Mouse (Mus musculus): Measurements from ENCODE around the gene Ckb. TPM values are rescaled to one million over a fixed set of nuclear protein-coding genes. Genes with fewer than 3 reads are reported as not detected.

Gene Ckb
- polyA plus RNA-seq, 2 experiments: 26.1 to 26.5 TPM

GRCm38 (mm10) chr12:111660628-111661027, 11.5 kb downstream of the Ckb start:
- ATAC-seq (ENCODE audit: insufficient read depth): no peak
- H3K4me1 ChIP-seq (replicated peaks; ENCODE audit: control insufficient read depth in 2 of 2, insufficient read depth in 2 of 2, low read length in 1 of 2): 0 out of 4 replicates have a peak, but pooled peaks cover 0 to 2% of the 10 kb centered on the region in 2 experiments
- peaks cover 5% of the 10 kb centered on the region for H3K36me3 ChIP-seq (replicated peaks; ENCODE audit: control insufficient read depth, insufficient read depth, low read depth)
- H3K9ac ChIP-seq (replicated peaks): no peak overlapping the region
- no peaks in the 10 kb centered on the region for H3K27me3 ChIP-seq (ENCODE audit: control insufficient read depth, insufficient read depth, low read length)
- no peak overlapping the region for H3K27ac ChIP-seq
- H3K4me3 ChIP-seq (ENCODE audit: insufficient read depth in 1 of 2, low read depth in 2 of 2, low read length in 2 of 2): no peak overlapping the region
- no peak overlapping the region for H3K4me2 ChIP-seq (ENCODE audit: low read depth)
- TF ChIP-seq CTCF (IDR thresholded peaks at IDR 0.05; ENCODE audit: low read depth) (no peak), EP300 (IDR thresholded peaks at IDR 0.05; ENCODE audit: low read depth) (no peak)
- WGBS (ENCODE audit: insufficient replicate concordance): 91% methylated on average over 1 of the region's 1 CpGs
- no peaks in the 10 kb centered on the region for H3K9me3 ChIP-seq (ENCODE audit: control insufficient read depth, low read length)
- DNase-seq (ENCODE audit: low read depth in 3 of 3, low spot score in 3 of 3): no peak

- Histone ChIP-seq H3K4me1 (replicated peaks; ENCODE audit: control insufficient read depth in 2 of 2, insufficient read depth in 2 of 2, low read length in 1 of 2) (0 out of 4 replicates have a peak, but pooled peaks cover 0 to 2% of the 10 kb centered on the region in 2 experiments), H3K4me3 (ENCODE audit: insufficient read depth in 1 of 2, low read depth in 2 of 2, low read length in 2 of 2) (no peak overlapping the region), H3K9me3 (ENCODE audit: control insufficient read depth, low read length) (no peaks in the 10 kb centered on the region), H3K9ac (replicated peaks) (no peak overlapping the region), H3K4me2 (ENCODE audit: low read depth) (no peak overlapping the region), H3K36me3 (replicated peaks; ENCODE audit: control insufficient read depth, insufficient read depth, low read depth) (peaks cover 17% of the 10 kb centered on the region), H3K27ac (no peak overlapping the region), H3K27me3 (ENCODE audit: control insufficient read depth, insufficient read depth, low read length) (no peaks in the 10 kb centered on the region)
- TF ChIP-seq EP300 (IDR thresholded peaks at IDR 0.05; ENCODE audit: low read depth) (no peak), CTCF (IDR thresholded peaks at IDR 0.05; ENCODE audit: low read depth) (no peak)
- WGBS (ENCODE audit: insufficient replicate concordance): 92% methylated on average over 4 of the region's 4 CpGs
- ATAC-seq (ENCODE audit: insufficient read depth): no peak
- DNase-seq (ENCODE audit: low read depth in 3 of 3, low spot score in 3 of 3): no peak
These were observed 12.8 kb downstream of the Ckb start for GRCm38 (mm10) chr12:111659331-111659730.

- Histone ChIP-seq H3K36me3 (replicated peaks; ENCODE audit: control insufficient read depth, insufficient read depth, low read depth) (peaks cover 20% of the 10 kb centered on the region), H3K4me3 (ENCODE audit: insufficient read depth in 1 of 2, low read depth in 2 of 2, low read length in 2 of 2) (no peak overlapping the region), H3K9ac (replicated peaks) (no peak overlapping the region), H3K27ac (no peak overlapping the region), H3K4me2 (ENCODE audit: low read depth) (no peak overlapping the region), H3K4me1 (replicated peaks; ENCODE audit: control insufficient read depth in 2 of 2, insufficient read depth in 2 of 2, low read length in 1 of 2) (no peaks in the 10 kb centered on the region), H3K9me3 (ENCODE audit: control insufficient read depth, low read length) (no peaks in the 10 kb centered on the region), H3K27me3 (ENCODE audit: control insufficient read depth, insufficient read depth, low read length) (no peaks in the 10 kb centered on the region)
- DNase-seq (ENCODE audit: low read depth in 3 of 3, low spot score in 3 of 3) (no peak), ATAC-seq (ENCODE audit: insufficient read depth) (no peak)
- WGBS (ENCODE audit: insufficient replicate concordance): 93% methylated on average over 11 of the region's 11 CpGs
- TF ChIP-seq CTCF (IDR thresholded peaks at IDR 0.05; ENCODE audit: low read depth) (no peak), EP300 (IDR thresholded peaks at IDR 0.05; ENCODE audit: low read depth) (no peak)
These were observed 16.4 kb downstream of the Ckb start for GRCm38 (mm10) chr12:111655695-111656094.

GRCm38 (mm10) chr12:111653434-111653833, 18.7 kb downstream of the Ckb start:
- ATAC-seq (ENCODE audit: insufficient read depth) (no peak), DNase-seq (ENCODE audit: low read depth in 3 of 3, low spot score in 3 of 3) (no peak)
- H3K9ac ChIP-seq (replicated peaks): no peak overlapping the region
- H3K9me3 ChIP-seq (ENCODE audit: control insufficient read depth, low read length): no peaks in the 10 kb centered on the region
- H3K36me3 ChIP-seq (replicated peaks; ENCODE audit: control insufficient read depth, insufficient read depth, low read depth): peaks cover 34% of the 10 kb centered on the region
- no peaks in the 10 kb centered on the region for H3K4me1 ChIP-seq (replicated peaks; ENCODE audit: control insufficient read depth in 2 of 2, insufficient read depth in 2 of 2, low read length in 1 of 2)
- H3K4me2 ChIP-seq (ENCODE audit: low read depth): no peak overlapping the region
- no peak for TF ChIP-seq EP300 (IDR thresholded peaks at IDR 0.05; ENCODE audit: low read depth)
- TF ChIP-seq CTCF (IDR thresholded peaks at IDR 0.05; ENCODE audit: low read depth): peak; percentile 88
- no peaks in the 10 kb centered on the region for H3K27me3 ChIP-seq (ENCODE audit: control insufficient read depth, insufficient read depth, low read length)
- H3K4me3 ChIP-seq (ENCODE audit: insufficient read depth in 1 of 2, low read depth in 2 of 2, low read length in 2 of 2): no peak overlapping the region
- no peak overlapping the region for H3K27ac ChIP-seq
- WGBS (ENCODE audit: insufficient replicate concordance): 27% methylated on average over 3 of the region's 3 CpGs

- no peaks in the 10 kb centered on the region for H3K4me1 ChIP-seq (replicated peaks; ENCODE audit: control insufficient read depth in 2 of 2, insufficient read depth in 2 of 2, low read length in 1 of 2)
- WGBS (ENCODE audit: insufficient replicate concordance): 85% methylated on average over 3 of the region's 3 CpGs
- H3K36me3 ChIP-seq (replicated peaks; ENCODE audit: control insufficient read depth, insufficient read depth, low read depth): peaks cover 35% of the 10 kb centered on the region
- DNase-seq (ENCODE audit: low read depth in 3 of 3, low spot score in 3 of 3) (no peak), ATAC-seq (ENCODE audit: insufficient read depth) (no peak)
- H3K9ac ChIP-seq (replicated peaks): no peak overlapping the region
- TF ChIP-seq EP300 (IDR thresholded peaks at IDR 0.05; ENCODE audit: low read depth) (no peak), CTCF (IDR thresholded peaks at IDR 0.05; ENCODE audit: low read depth) (no peak)
- H3K27ac ChIP-seq: no peak overlapping the region
- H3K27me3 ChIP-seq (ENCODE audit: control insufficient read depth, insufficient read depth, low read length): no peaks in the 10 kb centered on the region
- no peaks in the 10 kb centered on the region for H3K9me3 ChIP-seq (ENCODE audit: control insufficient read depth, low read length)
- no peak overlapping the region for H3K4me3 ChIP-seq (ENCODE audit: insufficient read depth in 1 of 2, low read depth in 2 of 2, low read length in 2 of 2)
- no peak overlapping the region for H3K4me2 ChIP-seq (ENCODE audit: low read depth)
These were observed 19.2 kb downstream of the Ckb start for GRCm38 (mm10) chr12:111652953-111653352.

Measured in liver, embryonic 14.5 days (tissue).